Mouse (Mus musculus) lung, embryonic 16.5 days (tissue): ENCODE measurements at regions not wholly inside any gene's neighbourhood (a gene's known extent, or its start where the extent isn't known, plus 50 kb on each side); places are given as distances from the start of the nearest gene placed in this dataset.
A peak's percentile ranks its signal among the peaks of the same experiment; 100 is the strongest.

Experiments used
- ATAC-seq: fragments of 200-750 bp; cut with Nextera tagmentation; 2 replicates; pipeline ENCODE4 v1.8.0; 2017; ENCODE audit warnings: low read depth, mild to moderate bottlenecking, moderate library complexity
- H3K27ac ChIP-seq: fragments of 300-500 bp; sonication (generic); 2 replicates; pipeline ENCODE4 v1.5.1; 2014; ENCODE audit warnings: mild to moderate bottlenecking, control low read depth, low read length
- H3K27me3 ChIP-seq: fragments of 300-500 bp; sonication (generic); 2 replicates; pipeline ENCODE4 v1.6.1; 2014; ENCODE audit warnings: low read depth, low read length, mixed read lengths; ENCODE audit not compliant: control insufficient read depth, insufficient read depth
- H3K36me3 ChIP-seq: fragments of 300-500 bp; sonication (generic); 2 replicates; pipeline ENCODE4 v1.6.1; 2014; ENCODE audit warnings: low read length; ENCODE audit not compliant: control insufficient read depth, insufficient read depth
- H3K4me1 ChIP-seq: fragments of 300-500 bp; sonication (generic); replicated peaks from 2 replicates; pipeline ENCODE4 v1.6.1; 2014; ENCODE audit warnings: low read length, mixed read lengths; ENCODE audit not compliant: control insufficient read depth, insufficient read depth
- H3K4me2 ChIP-seq: fragments of 300-500 bp; sonication (generic); 2 replicates; pipeline ENCODE4 v1.6.1; 2014; ENCODE audit warnings: low read depth, low read length, control low read depth
- H3K4me3 ChIP-seq: fragments of 300-500 bp; sonication (generic); 2 replicates; pipeline ENCODE4 v1.5.1; 2014; ENCODE audit warnings: mild to moderate bottlenecking, low read length, control low read depth
- H3K9ac ChIP-seq: fragments of 300-500 bp; sonication (generic); 2 replicates; pipeline ENCODE4 v1.6.1; 2014; ENCODE audit warnings: low read length, control low read depth
- H3K9me3 ChIP-seq: fragments of 300-500 bp; sonication (generic); 2 replicates; pipeline ENCODE4 v1.6.1; 2016; ENCODE audit warnings: low read length; ENCODE audit not compliant: control insufficient read depth
- WGBS: fragments of 180-500 bp; shearing (Covaris S2); extraction: QIAGEN DNeasy Blood & Tissue Kit; methylation state at CpG from one replicate; pipeline ENCODE4 v1.1.7; 2014; 5-methylcytosine and 5-hydroxymethylcytosine counted together

DNA sequence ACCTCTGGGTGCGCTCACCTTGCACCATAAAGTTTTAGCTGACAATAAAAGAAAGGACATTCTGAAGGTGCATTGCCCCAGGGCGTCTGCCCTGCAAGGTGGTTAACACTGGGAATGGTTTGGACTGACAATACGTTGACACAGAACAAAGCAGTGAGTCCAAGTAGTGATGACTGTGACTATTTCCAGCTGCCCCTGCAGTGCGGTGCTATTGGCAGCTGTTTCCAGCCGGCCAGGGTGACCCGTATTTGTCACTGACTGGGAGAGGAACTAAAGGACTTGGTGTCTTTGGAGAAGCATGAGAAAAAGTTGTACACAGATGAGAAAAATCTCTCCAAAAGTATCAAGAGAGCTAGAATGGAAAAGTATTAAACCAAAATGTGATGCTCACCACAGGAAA, 52.0 kb upstream of the Vtcn1 start:
- Histone ChIP-seq H3K9me3 (no peaks in the 10 kb centered on the region), H3K27ac (no peak overlapping the region), H3K27me3 (no peaks in the 10 kb centered on the region), H3K4me1 (no peaks in the 10 kb centered on the region), H3K36me3 (no peaks in the 10 kb centered on the region), H3K4me3 (no peak overlapping the region), H3K9ac (no peak overlapping the region), H3K4me2 (no peak overlapping the region)
- ATAC-seq: no peak
- 64% methylated on average over 6 of the region's 6 CpGs for WGBS

DNA sequence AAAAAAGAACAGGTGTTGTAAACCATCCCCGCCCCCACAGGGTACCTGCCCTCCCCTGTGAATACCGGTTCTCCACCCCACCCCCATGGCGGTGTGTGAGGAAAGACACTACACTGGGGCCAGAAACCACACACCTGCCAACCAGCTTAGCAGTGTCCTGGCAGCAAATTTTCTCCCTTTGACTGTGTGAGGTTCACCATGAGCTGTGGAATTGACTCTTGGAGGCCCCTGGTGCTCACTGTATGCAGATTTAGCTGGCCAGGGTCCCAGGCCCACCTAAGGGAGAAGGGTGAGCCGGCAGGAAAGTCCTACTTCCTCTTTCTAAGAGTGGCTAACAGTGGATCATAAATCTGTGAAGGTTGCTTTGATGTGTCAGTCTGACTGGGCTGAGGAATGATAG, 53.9 kb upstream of the Vtcn1 start:
- 61% methylated on average over 4 of the region's 4 CpGs for WGBS
- Histone ChIP-seq H3K4me3 (no peak overlapping the region), H3K4me1 (no peaks in the 10 kb centered on the region), H3K4me2 (no peak overlapping the region), H3K27me3 (no peaks in the 10 kb centered on the region), H3K27ac (no peak overlapping the region), H3K9ac (no peak overlapping the region), H3K36me3 (no peaks in the 10 kb centered on the region), H3K9me3 (no peaks in the 10 kb centered on the region)
- ATAC-seq: no peak

DNA sequence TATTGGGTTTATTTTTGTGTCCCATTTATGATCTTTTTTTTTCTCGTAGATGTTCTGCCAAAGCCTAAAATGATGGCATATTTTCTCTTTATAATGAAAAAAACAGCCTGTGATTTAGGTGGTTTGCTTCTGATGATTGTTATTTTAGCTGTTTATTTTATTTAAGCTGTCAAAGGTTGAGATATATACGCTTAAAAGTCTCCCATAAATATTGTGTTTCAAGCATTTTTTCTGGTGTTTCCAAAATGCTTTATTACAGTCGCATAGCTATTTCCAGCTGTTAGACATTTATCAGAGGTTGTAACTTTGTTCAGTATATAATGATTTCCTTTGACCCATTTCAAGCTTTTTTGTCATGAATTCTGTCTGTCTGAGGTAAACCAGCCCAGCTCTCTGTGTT, 54.4 kb upstream of the Vtcn1 start:
- Histone ChIP-seq H3K36me3 (no peaks in the 10 kb centered on the region), H3K9me3 (no peaks in the 10 kb centered on the region), H3K27me3 (no peaks in the 10 kb centered on the region), H3K4me3 (no peak overlapping the region), H3K4me2 (no peak overlapping the region), H3K4me1 (no peaks in the 10 kb centered on the region), H3K9ac (no peak overlapping the region), H3K27ac (no peak overlapping the region)
- WGBS: 69% methylated on average over 3 of the region's 3 CpGs
- ATAC-seq: no peak

DNA sequence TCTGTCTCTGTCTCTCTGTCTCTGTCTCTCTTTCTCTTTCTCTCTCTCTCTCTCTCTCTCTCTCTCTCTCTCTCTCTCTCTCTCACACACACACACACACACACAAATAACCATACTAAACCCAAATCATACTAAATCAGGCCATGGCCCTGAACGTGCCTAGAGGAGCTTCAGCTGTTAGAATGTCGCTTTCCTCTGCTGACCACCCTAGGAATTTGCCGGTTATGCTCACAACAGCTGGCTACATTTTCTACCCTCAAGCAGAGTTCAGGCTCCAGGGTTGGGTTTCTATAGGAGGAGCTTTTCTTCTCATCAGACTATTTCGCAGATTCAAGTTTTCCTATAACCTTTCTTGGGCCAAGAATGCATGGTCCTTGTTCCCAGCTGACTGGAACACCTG, 56.1 kb upstream of the Vtcn1 start:
- H3K27me3 ChIP-seq: no peaks in the 10 kb centered on the region
- H3K36me3 ChIP-seq: no peaks in the 10 kb centered on the region
- no peaks in the 10 kb centered on the region for H3K9me3 ChIP-seq
- no peak overlapping the region for H3K9ac ChIP-seq
- H3K4me3 ChIP-seq: no peak overlapping the region
- ATAC-seq: no peak
- no peaks in the 10 kb centered on the region for H3K4me1 ChIP-seq
- H3K4me2 ChIP-seq: no peak overlapping the region
- H3K27ac ChIP-seq: no peak overlapping the region
- WGBS: 76% methylated on average over 4 of the region's 4 CpGs

DNA sequence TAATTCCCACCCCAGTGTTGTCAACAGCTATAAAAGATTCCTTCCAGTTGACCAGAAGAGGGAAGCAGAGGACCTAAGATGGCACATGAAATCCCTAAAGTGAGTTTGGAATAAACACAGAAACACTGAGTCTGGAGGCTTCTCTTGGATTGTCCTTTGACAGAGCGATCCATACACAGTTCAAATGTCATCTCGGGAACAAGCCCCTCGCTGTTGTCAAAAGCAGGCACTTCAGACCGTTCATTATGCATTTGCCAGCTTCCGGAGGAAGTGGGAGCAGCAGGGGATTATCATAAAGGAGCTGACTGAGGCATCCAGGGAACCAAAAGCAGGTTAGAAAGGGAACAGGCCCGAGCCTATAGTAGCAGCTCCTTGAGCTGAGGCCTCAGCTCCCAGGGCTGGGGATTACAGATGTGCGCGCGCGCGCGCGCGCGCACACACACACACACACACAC, 57.1 kb upstream of the Vtcn1 start:
- Histone ChIP-seq H3K4me1 (no peaks in the 10 kb centered on the region), H3K27me3 (no peaks in the 10 kb centered on the region), H3K9me3 (no peaks in the 10 kb centered on the region), H3K36me3 (no peaks in the 10 kb centered on the region), H3K4me3 (no peak overlapping the region), H3K4me2 (peak overlapping the region; percentile 38), H3K9ac (no peak overlapping the region), H3K27ac (no peak overlapping the region)
- 43% methylated on average over 15 of the region's 15 CpGs for WGBS
- ATAC-seq: peak; percentile 65; the same call in 1 of the 2 replicates

DNA sequence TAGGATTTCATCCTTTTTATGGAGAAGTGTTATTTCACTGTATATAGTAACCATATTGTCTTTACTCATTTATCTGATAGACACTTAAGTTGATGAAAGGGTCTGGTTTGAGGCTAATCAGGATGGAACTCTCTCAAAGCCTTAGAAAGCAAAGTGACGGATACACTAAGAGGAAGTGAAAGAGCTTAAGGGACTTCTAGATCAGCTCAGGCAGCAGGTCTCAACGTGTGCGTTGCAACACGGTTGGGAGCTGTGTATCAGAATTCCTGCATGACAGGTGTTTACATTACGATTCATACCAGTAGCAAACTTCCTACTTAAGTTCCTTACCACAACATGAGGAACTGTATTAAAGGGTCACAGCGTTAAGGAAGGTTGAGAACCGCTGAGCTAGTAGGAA, 59.9 kb upstream of the Vtcn1 start:
- Histone ChIP-seq H3K4me1 (no peaks in the 10 kb centered on the region), H3K4me3 (no peak overlapping the region), H3K4me2 (no peak overlapping the region), H3K9ac (no peak overlapping the region), H3K9me3 (no peaks in the 10 kb centered on the region), H3K27me3 (no peaks in the 10 kb centered on the region), H3K36me3 (no peaks in the 10 kb centered on the region), H3K27ac (no peak overlapping the region)
- whole genome bisulfite sequencing: 24% methylated on average over 7 of the region's 7 CpGs
- no peak for ATAC-seq

DNA sequence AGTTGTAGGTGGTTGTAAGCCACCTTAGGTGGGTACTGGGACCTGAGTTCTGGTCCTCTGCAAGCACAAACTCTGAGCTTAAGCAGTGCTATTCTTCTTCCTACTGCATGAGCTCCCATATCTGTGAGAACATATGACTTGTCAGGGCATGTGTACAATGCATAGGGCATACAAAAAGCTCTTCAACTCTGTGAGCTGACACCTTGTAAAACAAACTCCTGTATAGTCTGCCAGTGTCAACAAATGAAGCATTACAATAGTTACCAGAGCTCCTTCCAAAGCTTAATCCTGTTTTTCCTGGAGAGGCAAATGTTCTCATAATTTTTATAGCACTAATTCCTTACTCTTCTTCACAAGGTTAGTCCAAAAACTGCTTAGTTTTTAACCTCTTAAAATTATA, 62.4 kb upstream of the Vtcn1 start:
- no peaks in the 10 kb centered on the region for H3K27me3 ChIP-seq
- no peaks in the 10 kb centered on the region for H3K36me3 ChIP-seq
- ATAC-seq: no peak
- no peaks in the 10 kb centered on the region for H3K9me3 ChIP-seq
- no peak overlapping the region for H3K4me2 ChIP-seq
- no peak overlapping the region for H3K27ac ChIP-seq
- no peak overlapping the region for H3K4me3 ChIP-seq
- no peaks in the 10 kb centered on the region for H3K4me1 ChIP-seq
- H3K9ac ChIP-seq: no peak overlapping the region

DNA sequence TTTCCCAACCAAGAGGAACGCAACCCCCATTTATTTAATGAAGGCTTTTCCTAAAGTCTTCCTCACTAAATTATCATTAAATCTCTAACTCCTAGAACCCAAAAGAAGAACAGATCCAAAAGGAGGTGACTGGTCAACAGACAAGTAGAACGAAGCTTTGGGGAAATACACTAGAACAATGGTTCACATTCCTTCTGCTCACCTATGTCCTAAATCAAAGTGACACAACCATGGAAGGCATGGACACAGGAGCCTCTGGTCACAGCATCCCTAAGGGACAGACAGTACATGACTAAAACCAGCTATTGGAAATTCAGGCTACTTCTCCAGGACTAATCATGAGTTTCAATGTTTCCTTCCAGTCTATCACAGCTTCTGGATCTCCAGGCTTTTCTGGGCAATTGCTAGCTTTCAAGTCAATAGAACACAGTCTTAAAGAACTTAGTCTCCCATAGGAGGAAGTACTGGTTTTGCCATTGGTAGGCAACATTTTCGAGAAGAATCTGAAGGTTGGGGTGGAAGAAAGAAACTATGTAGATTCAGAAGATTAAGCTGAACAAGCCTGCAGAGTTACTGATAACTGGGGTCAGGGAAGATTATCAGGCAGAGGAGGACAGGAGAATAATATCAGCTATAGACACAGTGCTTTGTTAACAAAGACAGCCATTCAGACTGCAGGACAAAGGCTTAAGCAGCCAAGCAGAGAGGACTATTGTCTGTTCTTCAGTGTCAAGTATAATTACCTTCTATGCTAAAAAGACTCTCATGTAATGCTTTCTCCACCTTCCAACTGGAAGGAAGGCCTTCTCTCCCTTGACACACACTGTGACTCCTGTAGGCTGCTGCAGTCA, 65.9 kb upstream of the Vtcn1 start:
- 74% methylated on average over 3 of the region's 3 CpGs for WGBS
- Histone ChIP-seq H3K9me3 (no peaks in the 10 kb centered on the region), H3K36me3 (no peaks in the 10 kb centered on the region), H3K27ac (no peak overlapping the region), H3K9ac (no peak overlapping the region), H3K4me1 (no peaks in the 10 kb centered on the region), H3K27me3 (no peaks in the 10 kb centered on the region), H3K4me2 (no peak overlapping the region), H3K4me3 (no peak overlapping the region)
- ATAC-seq: no peak

DNA sequence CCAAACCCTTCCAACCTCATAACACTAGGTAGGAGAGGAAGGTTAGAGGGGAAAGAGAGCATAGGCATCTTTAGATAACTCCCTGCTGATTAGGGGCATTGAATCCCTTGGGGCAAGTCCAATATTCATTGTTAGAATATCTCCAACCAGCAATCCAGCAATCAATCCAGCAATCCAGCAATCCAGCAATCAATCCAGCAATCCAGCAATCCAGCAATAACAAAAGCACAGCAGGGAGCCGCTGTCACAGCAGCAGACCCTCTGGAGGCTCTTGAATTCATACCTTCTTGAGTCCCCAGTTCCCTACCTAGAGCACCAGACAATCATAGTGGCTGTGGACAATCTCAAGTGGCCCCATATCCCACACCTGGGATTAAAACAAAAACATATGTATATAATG, 69.4 kb upstream of the Man1a2 start:
- Histone ChIP-seq H3K9ac (no peak overlapping the region), H3K27me3 (no peaks in the 10 kb centered on the region), H3K27ac (no peak overlapping the region), H3K4me1 (no peaks in the 10 kb centered on the region), H3K4me2 (no peak overlapping the region), H3K36me3 (no peaks in the 10 kb centered on the region), H3K4me3 (no peak overlapping the region), H3K9me3 (no peaks in the 10 kb centered on the region)
- no peak for ATAC-seq
- WGBS: 88% methylated on average over 1 of the region's 1 CpGs

DNA sequence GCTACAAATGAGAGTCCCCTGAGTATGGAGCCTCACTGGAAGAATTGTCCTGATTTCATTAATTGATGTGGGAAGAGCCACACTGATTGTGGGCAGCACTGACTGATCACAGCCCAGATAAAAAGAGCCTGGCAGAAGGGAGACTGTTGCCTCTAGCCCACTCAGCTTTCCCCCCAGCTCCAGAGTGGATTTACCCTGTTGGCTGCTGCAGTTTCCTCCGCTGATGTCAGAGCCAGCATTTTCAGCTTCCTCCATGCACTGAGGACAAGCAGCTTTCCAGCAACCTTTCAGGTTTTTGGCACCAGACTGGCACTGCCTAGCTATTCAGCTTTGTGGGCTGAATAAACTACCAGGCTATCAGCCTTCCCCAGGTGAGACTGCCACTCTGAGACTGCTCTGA, 65.9 kb upstream of the Man1a2 start:
- ATAC-seq: no peak
- Histone ChIP-seq H3K27me3 (no peaks in the 10 kb centered on the region), H3K9ac (no peak overlapping the region), H3K4me1 (no peaks in the 10 kb centered on the region), H3K36me3 (no peaks in the 10 kb centered on the region), H3K27ac (no peak overlapping the region), H3K9me3 (no peaks in the 10 kb centered on the region), H3K4me2 (no peak overlapping the region), H3K4me3 (no peak overlapping the region)
- 88% methylated on average over 1 of the region's 1 CpGs for WGBS
